Mouse (Mus musculus): ENCODE data around the gene Magi1. TPM values are rescaled to one million over a fixed set of nuclear protein-coding genes. Genes with fewer than 3 reads are reported as not detected.

Magi1 gene
- polyA plus RNA-seq, 1 experiment from 2014 or later, result 28.5 TPM

DNA sequence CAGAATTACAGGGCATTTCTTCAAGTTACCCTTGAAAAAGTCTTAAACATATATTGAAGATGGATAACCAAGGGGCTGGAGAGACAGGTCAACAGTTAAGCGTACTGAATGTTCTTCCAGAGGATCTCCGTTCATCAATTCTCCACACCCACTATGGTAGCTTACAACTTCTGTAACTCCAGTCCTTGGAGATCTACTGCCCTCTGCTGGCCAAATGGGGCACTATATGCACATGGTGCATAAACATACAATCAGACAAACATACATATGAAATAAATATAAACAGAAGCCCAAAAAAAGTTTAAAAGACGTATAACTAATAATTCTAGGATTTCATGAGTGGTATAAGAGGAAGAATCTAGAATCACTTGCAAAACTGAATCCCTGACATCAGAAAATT lies 244.8 kb downstream of the Magi1 start:
- no peak overlapping the region for H3K9ac ChIP-seq (ENCODE audit: low read length)
- no peak overlapping the region for H3K27ac ChIP-seq (ENCODE audit: low read depth, low read length)
- H3K4me2 ChIP-seq, result no peak overlapping the region
- DNase-seq (ENCODE audit: low spot score, missing footprints) (no peak), ATAC-seq (ENCODE audit: low FRiP score) (no peak)
- H3K4me3 ChIP-seq (ENCODE audit: low read depth, low read length), result no peak overlapping the region
- 92% methylated on average over 3 of the region's 3 CpGs for WGBS
- H3K4me1 ChIP-seq (ENCODE audit: control insufficient read depth, insufficient read depth, low read length), result peaks cover 6% of the 10 kb centered on the region; the same call in 1 of the 2 replicates
- no peaks in the 10 kb centered on the region for H3K27me3 ChIP-seq (ENCODE audit: control insufficient read depth, insufficient read depth, low read length)
- H3K9me3 ChIP-seq (ENCODE audit: control insufficient read depth, low read length), result no peaks in the 10 kb centered on the region; the same call in 1 of the 2 replicates
- no peaks in the 10 kb centered on the region for H3K36me3 ChIP-seq (ENCODE audit: control insufficient read depth, insufficient read depth, low read length)

GRCm38 (mm10) chr6:94036554-94036953 lies 247.2 kb downstream of the Magi1 start:
- ATAC-seq (ENCODE audit: low FRiP score) (no peak), DNase-seq (ENCODE audit: low spot score, missing footprints) (no peak)
- H3K36me3 ChIP-seq (ENCODE audit: control insufficient read depth, insufficient read depth, low read length), result no peaks in the 10 kb centered on the region
- no peaks in the 10 kb centered on the region for H3K4me1 ChIP-seq (ENCODE audit: control insufficient read depth, insufficient read depth, low read length)
- H3K4me2 ChIP-seq, result no peak overlapping the region
- H3K9ac ChIP-seq (ENCODE audit: low read length), result no peak overlapping the region
- H3K9me3 ChIP-seq (ENCODE audit: control insufficient read depth, low read length), result no peaks in the 10 kb centered on the region; the same call in 1 of the 2 replicates
- H3K27ac ChIP-seq (ENCODE audit: low read depth, low read length), result no peak overlapping the region
- H3K4me3 ChIP-seq (ENCODE audit: low read depth, low read length), result no peak overlapping the region
- no peaks in the 10 kb centered on the region for H3K27me3 ChIP-seq (ENCODE audit: control insufficient read depth, insufficient read depth, low read length)
- 72% methylated on average over 7 of the region's 7 CpGs for WGBS

DNA sequence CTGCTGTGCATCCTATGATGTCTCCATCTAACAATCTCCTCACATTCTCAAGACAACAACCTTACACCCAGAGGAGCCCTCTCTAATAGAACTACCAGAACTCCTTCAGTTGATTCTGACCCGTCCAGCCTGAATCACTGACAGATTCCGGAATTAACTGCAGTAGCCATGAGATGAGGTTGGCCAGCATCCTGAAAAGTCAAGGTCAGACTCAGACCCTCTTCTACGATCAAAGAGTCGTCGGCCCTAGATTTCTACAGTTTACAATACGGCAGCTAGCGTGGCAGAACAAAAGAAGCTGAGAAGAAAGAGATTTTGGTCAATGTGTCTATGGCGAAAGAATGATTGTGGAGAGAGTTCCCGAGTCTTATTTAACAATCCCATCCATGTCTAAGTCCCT lies 257.4 kb downstream of the Magi1 start:
- DNase-seq (ENCODE audit: low spot score, missing footprints) (no peak), ATAC-seq (ENCODE audit: low FRiP score) (no peak)
- Histone ChIP-seq H3K9ac (ENCODE audit: low read length) (no peak overlapping the region), H3K9me3 (ENCODE audit: control insufficient read depth, low read length) (no peaks in the 10 kb centered on the region), H3K27ac (ENCODE audit: low read depth, low read length) (no peak overlapping the region), H3K27me3 (ENCODE audit: control insufficient read depth, insufficient read depth, low read length) (no peaks in the 10 kb centered on the region), H3K4me3 (ENCODE audit: low read depth, low read length) (no peak overlapping the region), H3K4me1 (ENCODE audit: control insufficient read depth, insufficient read depth, low read length) (peaks cover 4% of the 10 kb centered on the region; the same call in 1 of the 2 replicates), H3K4me2 (no peak overlapping the region), H3K36me3 (ENCODE audit: control insufficient read depth, insufficient read depth, low read length) (no peaks in the 10 kb centered on the region)
- 84% methylated on average over 9 of the region's 9 CpGs for WGBS

GRCm38 (mm10) chr6:94022437-94022836 lies 261.3 kb downstream of the Magi1 start:
- H3K4me1 ChIP-seq (ENCODE audit: control insufficient read depth, insufficient read depth, low read length), result peaks cover 4% of the 10 kb centered on the region; the same call in 1 of the 2 replicates
- H3K4me3 ChIP-seq (ENCODE audit: low read depth, low read length), result no peak overlapping the region
- no peak overlapping the region for H3K9ac ChIP-seq (ENCODE audit: low read length)
- no peaks in the 10 kb centered on the region for H3K36me3 ChIP-seq (ENCODE audit: control insufficient read depth, insufficient read depth, low read length)
- no peak overlapping the region for H3K27ac ChIP-seq (ENCODE audit: low read depth, low read length)
- DNase-seq (ENCODE audit: low spot score, missing footprints) (no peak), ATAC-seq (ENCODE audit: low FRiP score) (no peak)
- WGBS, result 89% methylated on average over 5 of the region's 5 CpGs
- H3K27me3 ChIP-seq (ENCODE audit: control insufficient read depth, insufficient read depth, low read length), result no peaks in the 10 kb centered on the region
- no peak overlapping the region for H3K4me2 ChIP-seq
- H3K9me3 ChIP-seq (ENCODE audit: control insufficient read depth, low read length), result no peaks in the 10 kb centered on the region

DNA sequence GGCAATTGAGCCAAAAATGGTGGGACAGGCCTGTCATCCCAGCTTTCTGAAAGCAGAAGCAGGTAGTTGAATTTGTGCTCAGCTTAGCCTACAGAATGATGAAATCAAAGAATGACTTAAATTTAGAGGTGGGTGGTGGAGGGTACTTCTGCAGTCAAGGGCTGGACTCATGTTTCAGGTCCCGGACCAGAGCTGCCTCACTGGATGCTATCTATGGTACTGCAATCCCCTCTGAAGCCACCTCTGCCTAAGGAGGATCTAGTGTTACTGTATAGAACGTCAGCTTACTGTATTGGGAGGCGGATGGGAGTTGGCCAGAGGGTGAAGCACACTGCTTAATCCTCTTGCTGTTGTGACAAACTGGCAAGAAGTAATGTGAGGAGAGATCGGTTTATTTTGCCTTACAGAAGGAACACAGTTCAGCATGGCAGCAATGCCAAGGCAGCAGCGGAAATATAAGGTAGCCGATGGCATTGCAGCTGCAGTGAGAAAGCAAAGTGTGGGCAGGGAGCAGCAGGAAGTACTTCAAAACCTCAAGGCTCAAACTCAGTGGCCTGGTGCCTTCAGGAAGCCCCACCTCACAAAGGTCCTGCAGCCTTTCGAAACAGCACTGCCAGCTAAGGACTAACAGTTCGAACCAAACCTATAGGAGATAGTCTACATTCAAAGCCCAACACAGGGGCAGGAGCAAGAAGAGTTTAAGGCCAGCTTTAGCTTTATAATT lies 262.3 kb downstream of the Magi1 start:
- H3K4me1 ChIP-seq (ENCODE audit: control insufficient read depth, insufficient read depth, low read length), result peaks cover 4% of the 10 kb centered on the region; the same call in 1 of the 2 replicates

GRCm38 (mm10) chr6:94020566-94020965 lies 263.2 kb downstream of the Magi1 start:
- 48% methylated on average over 4 of the region's 4 CpGs for WGBS
- Histone ChIP-seq H3K27me3 (ENCODE audit: control insufficient read depth, insufficient read depth, low read length) (no peaks in the 10 kb centered on the region), H3K4me3 (ENCODE audit: low read depth, low read length) (no peak overlapping the region), H3K4me2 (no peak overlapping the region), H3K27ac (ENCODE audit: low read depth, low read length) (no peak overlapping the region), H3K9ac (ENCODE audit: low read length) (no peak overlapping the region), H3K4me1 (ENCODE audit: control insufficient read depth, insufficient read depth, low read length) (peaks cover 4% of the 10 kb centered on the region; the same call in 1 of the 2 replicates), H3K9me3 (ENCODE audit: control insufficient read depth, low read length) (no peaks in the 10 kb centered on the region), H3K36me3 (ENCODE audit: control insufficient read depth, insufficient read depth, low read length) (no peaks in the 10 kb centered on the region)
- DNase-seq (ENCODE audit: low spot score, missing footprints) (no peak), ATAC-seq (ENCODE audit: low FRiP score) (no peak)

More for the DNA sequence above, 262.3 kb downstream of the Magi1 start:
- H3K9ac ChIP-seq (ENCODE audit: low read length), result no peak overlapping the region
- no peaks in the 10 kb centered on the region for H3K27me3 ChIP-seq (ENCODE audit: control insufficient read depth, insufficient read depth, low read length)
- ATAC-seq (ENCODE audit: low FRiP score), result no peak
- no peaks in the 10 kb centered on the region for H3K36me3 ChIP-seq (ENCODE audit: control insufficient read depth, insufficient read depth, low read length)
- 88% methylated on average over 8 of the region's 8 CpGs for WGBS
- H3K27ac ChIP-seq (ENCODE audit: low read depth, low read length), result no peak overlapping the region
- no peak overlapping the region for H3K4me2 ChIP-seq
- H3K4me3 ChIP-seq (ENCODE audit: low read depth, low read length), result no peak overlapping the region
- DNase-seq (ENCODE audit: low spot score, missing footprints), result no peak
- H3K9me3 ChIP-seq (ENCODE audit: control insufficient read depth, low read length), result no peaks in the 10 kb centered on the region

GRCm38 (mm10) chr6:94019935-94020334 lies 263.8 kb downstream of the Magi1 start:
- H3K4me1 ChIP-seq (ENCODE audit: control insufficient read depth, insufficient read depth, low read length), result no peaks in the 10 kb centered on the region; the same call in 1 of the 2 replicates
- H3K27me3 ChIP-seq (ENCODE audit: control insufficient read depth, insufficient read depth, low read length), result no peaks in the 10 kb centered on the region
- H3K9ac ChIP-seq (ENCODE audit: low read length), result no peak overlapping the region
- no peak overlapping the region for H3K4me2 ChIP-seq
- no peak overlapping the region for H3K27ac ChIP-seq (ENCODE audit: low read depth, low read length)
- ATAC-seq (ENCODE audit: low FRiP score) (no peak), DNase-seq (ENCODE audit: low spot score, missing footprints) (no peak)
- H3K4me3 ChIP-seq (ENCODE audit: low read depth, low read length), result no peak overlapping the region
- WGBS, result 93% methylated on average over 4 of the region's 4 CpGs
- H3K9me3 ChIP-seq (ENCODE audit: control insufficient read depth, low read length), result no peaks in the 10 kb centered on the region
- H3K36me3 ChIP-seq (ENCODE audit: control insufficient read depth, insufficient read depth, low read length), result no peaks in the 10 kb centered on the region

DNA sequence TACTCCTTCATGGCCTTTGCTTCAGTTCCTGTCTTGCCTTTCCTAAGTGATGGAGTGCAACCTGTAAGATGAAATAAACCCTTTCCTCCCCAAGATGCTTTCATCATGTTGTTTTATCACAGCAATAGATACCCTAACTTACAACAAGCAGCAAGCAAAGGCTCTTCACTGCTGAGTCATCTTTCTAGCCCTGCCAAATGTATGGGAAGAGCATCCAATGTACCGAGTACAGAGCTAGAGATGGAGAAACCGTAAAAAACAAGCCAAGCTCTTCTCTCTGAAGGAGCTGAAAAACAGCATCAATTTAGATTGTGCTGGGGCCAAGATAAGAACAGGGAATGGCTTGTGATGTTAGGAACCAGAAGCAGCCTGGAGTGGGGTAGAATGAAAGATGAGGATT lies 270.0 kb downstream of the Magi1 start:
- DNase-seq (ENCODE audit: low spot score, missing footprints), result no peak
- H3K36me3 ChIP-seq (ENCODE audit: control insufficient read depth, insufficient read depth, low read length), result no peaks in the 10 kb centered on the region
- H3K9ac ChIP-seq (ENCODE audit: low read length), result no peak overlapping the region
- no peak overlapping the region for H3K27ac ChIP-seq (ENCODE audit: low read depth, low read length)
- H3K27me3 ChIP-seq (ENCODE audit: control insufficient read depth, insufficient read depth, low read length), result no peaks in the 10 kb centered on the region
- 90% methylated on average over 2 of the region's 2 CpGs for WGBS
- no peaks in the 10 kb centered on the region for H3K9me3 ChIP-seq (ENCODE audit: control insufficient read depth, low read length)
- H3K4me3 ChIP-seq (ENCODE audit: low read depth, low read length), result no peak overlapping the region
- 0 out of 2 replicates have a peak, but pooled peaks cover 3% of the 10 kb centered on the region for H3K4me1 ChIP-seq (ENCODE audit: control insufficient read depth, insufficient read depth, low read length)
- ATAC-seq (ENCODE audit: low FRiP score), result no peak
- no peak overlapping the region for H3K4me2 ChIP-seq

DNA sequence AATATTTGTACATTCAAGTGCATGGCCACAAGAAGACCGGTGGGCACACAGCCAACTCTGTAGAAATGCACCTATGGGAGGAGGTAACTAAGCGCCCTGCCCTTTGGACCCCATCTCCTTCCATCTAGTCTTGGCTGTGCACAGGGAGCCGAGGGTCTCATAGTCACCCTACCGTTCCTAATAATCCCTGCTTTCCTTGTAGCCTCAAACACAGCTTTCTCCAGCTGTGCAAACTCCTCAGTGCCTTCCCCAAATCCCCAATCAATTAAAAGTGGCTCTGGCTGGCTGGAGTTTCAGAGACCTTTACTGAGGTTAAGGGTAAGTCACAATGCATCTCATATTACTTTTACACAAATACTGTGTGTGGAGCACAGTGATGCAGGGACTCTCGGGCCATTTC lies 271.8 kb downstream of the Magi1 start:
- no peak for ATAC-seq (ENCODE audit: low FRiP score)
- Histone ChIP-seq H3K9ac (ENCODE audit: low read length) (no peak overlapping the region), H3K4me2 (no peak overlapping the region), H3K27me3 (ENCODE audit: control insufficient read depth, insufficient read depth, low read length) (no peaks in the 10 kb centered on the region), H3K9me3 (ENCODE audit: control insufficient read depth, low read length) (no peaks in the 10 kb centered on the region), H3K4me1 (ENCODE audit: control insufficient read depth, insufficient read depth, low read length) (0 out of 2 replicates have a peak, but pooled peaks cover 3% of the 10 kb centered on the region), H3K36me3 (ENCODE audit: control insufficient read depth, insufficient read depth, low read length) (no peaks in the 10 kb centered on the region), H3K27ac (ENCODE audit: low read depth, low read length) (no peak overlapping the region), H3K4me3 (ENCODE audit: low read depth, low read length) (no peak overlapping the region)
- no peak for DNase-seq (ENCODE audit: low spot score, missing footprints)
- 25% methylated on average over 5 of the region's 5 CpGs for WGBS
